ENCODE assay signal across 7 mouse cellular contexts in the genomic region with DNA sequence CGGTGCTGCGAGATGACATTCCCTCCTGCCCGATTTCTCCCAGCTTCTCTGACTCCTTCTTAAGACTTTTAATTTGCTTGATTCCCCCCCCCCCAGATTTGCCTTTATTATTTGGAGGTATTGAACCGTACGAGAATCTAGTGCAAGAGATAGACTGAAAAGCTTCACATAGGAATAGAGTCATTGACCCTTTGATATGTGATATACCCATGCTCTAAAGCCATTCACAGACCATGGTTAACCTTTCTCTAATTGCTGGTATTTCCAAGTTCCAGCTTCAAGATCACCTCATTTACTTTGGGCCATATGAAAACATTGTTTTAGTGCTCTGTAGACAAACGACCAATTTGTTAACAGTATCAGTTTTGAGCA. TPM values are rescaled to one million over a fixed set of nuclear protein-coding genes. Genes with fewer than 3 reads are reported as not detected.
DNase-seq lines count a peak whose midpoint lies in the region; ATAC-seq and TF ChIP-seq lines count a peak whose summit lies in the region.

No protein-coding gene starts in this region.

- no peak for ATAC-seq in lung, embryonic 15.5 days (ENCODE audit: borderline replicate concordance, extremely low read depth, low FRiP score, low TSS enrichment)
- ATAC-seq in forebrain, embryonic 12.5 days (ENCODE audit: low FRiP score): peak; percentile 21; the same call in 1 of the 2 replicates
- ATAC-seq in limb, embryonic 14.5 days (ENCODE audit: low FRiP score, low read depth): 0 out of 2 replicates have a peak, but pooled peaks have one; percentile 4
- ATAC-seq in stomach, embryonic 14.5 days (ENCODE audit: insufficient number of reproducible peaks, insufficient read depth, low FRiP score, low read depth): no peak

- peak overlapping the region; percentile 85 for H3K9ac ChIP-seq in lung, embryonic 15.5 days
- peak overlapping the region; percentile 55 for H3K9ac ChIP-seq in forebrain, embryonic 12.5 days
- peak overlapping the region; percentile 69 for H3K9ac ChIP-seq in limb, embryonic 14.5 days (ENCODE audit: low read depth, low read length, severe bottlenecking)
- H3K9ac ChIP-seq in stomach, embryonic 14.5 days (replicated peaks; ENCODE audit: low read depth, low read length): peak overlapping the region; percentile 69

- TF ChIP-seq POLR2A in limb, embryonic 14.5 days (IDR thresholded peaks at IDR 0.05; ENCODE audit: borderline replicate concordance, extremely low read depth, insufficient read depth, insufficient read length): no peak

- peaks cover 10% of the 10 kb centered on the region; the same call in 1 of the 2 replicates for H3K4me1 ChIP-seq in lung, embryonic 15.5 days
- H3K4me1 ChIP-seq in forebrain, embryonic 12.5 days: peaks cover 10% of the 10 kb centered on the region
- peaks cover 9% of the 10 kb centered on the region; the same call in 1 of the 2 replicates for H3K4me1 ChIP-seq in limb, embryonic 14.5 days (ENCODE audit: control insufficient read depth, insufficient read depth, low read length)
- H3K4me1 ChIP-seq in stomach, embryonic 14.5 days (ENCODE audit: control insufficient read depth, insufficient read depth, low read length): peaks cover 7% of the 10 kb centered on the region; the same call in 1 of the 2 replicates

- H3K36me3 ChIP-seq in lung, embryonic 15.5 days: no peaks in the 10 kb centered on the region
- no peaks in the 10 kb centered on the region for H3K36me3 ChIP-seq in forebrain, embryonic 12.5 days (replicated peaks)
- 0 out of 2 replicates have a peak, but pooled peaks cover 8% of the 10 kb centered on the region for H3K36me3 ChIP-seq in limb, embryonic 14.5 days (ENCODE audit: control insufficient read depth, insufficient read depth, low read length)
- H3K36me3 ChIP-seq in stomach, embryonic 14.5 days (ENCODE audit: control insufficient read depth, insufficient read depth, low read length): no peaks in the 10 kb centered on the region

- peak overlapping the region; percentile 93 for H3K27ac ChIP-seq in lung, embryonic 15.5 days
- no peak overlapping the region for H3K27ac ChIP-seq in forebrain, embryonic 12.5 days
- H3K27ac ChIP-seq in limb, embryonic 14.5 days (replicated peaks; ENCODE audit: low read depth, low read length): peak overlapping the region; percentile 89
- H3K27ac ChIP-seq in stomach, embryonic 14.5 days (ENCODE audit: low read length): peak overlapping the region; percentile 81

- no peak for DNase-seq in lung, postnatal 4 days
- no peak for DNase-seq in limb, embryonic 14.5 days (ENCODE audit: low spot score)
- DNase-seq in right cerebral cortex, postnatal 14 days: no peak
- DNase-seq in kidney, postnatal 10 days: no peak

- peak overlapping the region; percentile 80 for H3K4me3 ChIP-seq in lung, embryonic 15.5 days
- peak overlapping the region; percentile 62 for H3K4me3 ChIP-seq in forebrain, embryonic 12.5 days (replicated peaks)
- H3K4me3 ChIP-seq in limb, embryonic 14.5 days (replicated peaks; ENCODE audit: low read length): peak overlapping the region; percentile 62
- peak overlapping the region; percentile 58 for H3K4me3 ChIP-seq in stomach, embryonic 14.5 days (ENCODE audit: low read depth, low read length)

- WGBS in lung, embryonic 15.5 days: 5% methylated on average over 6 of the region's 6 CpGs
- 7% methylated on average over 6 of the region's 6 CpGs for WGBS in forebrain, embryonic 12.5 days
- 6% methylated on average over 6 of the region's 6 CpGs for WGBS in limb, embryonic 14.5 days
- WGBS in stomach, embryonic 14.5 days: 7% methylated on average over 6 of the region's 6 CpGs

- H3K4me2 ChIP-seq in lung, embryonic 15.5 days: peak overlapping the region; percentile 69
- peak overlapping the region; percentile 63 for H3K4me2 ChIP-seq in forebrain, embryonic 12.5 days
- peak overlapping the region; percentile 62 for H3K4me2 ChIP-seq in limb, embryonic 14.5 days (replicated peaks; ENCODE audit: low read depth, low read length, severe bottlenecking)
- H3K4me2 ChIP-seq in stomach, embryonic 14.5 days (replicated peaks; ENCODE audit: low read depth, low read length): peak overlapping the region; percentile 76

- no peaks in the 10 kb centered on the region for H3K27me3 ChIP-seq in lung, embryonic 15.5 days
- H3K27me3 ChIP-seq in forebrain, embryonic 12.5 days: no peaks in the 10 kb centered on the region
- no peaks in the 10 kb centered on the region for H3K27me3 ChIP-seq in limb, embryonic 14.5 days (ENCODE audit: control insufficient read depth, insufficient read depth, low read length)
- H3K27me3 ChIP-seq in stomach, embryonic 14.5 days (ENCODE audit: control insufficient read depth, insufficient read depth, low read length): no peaks in the 10 kb centered on the region

- no peaks in the 10 kb centered on the region for H3K9me3 ChIP-seq in lung, embryonic 15.5 days
- H3K9me3 ChIP-seq in forebrain, embryonic 12.5 days: no peaks in the 10 kb centered on the region
- no peaks in the 10 kb centered on the region for H3K9me3 ChIP-seq in limb, embryonic 14.5 days (ENCODE audit: control insufficient read depth, low read length)
- H3K9me3 ChIP-seq in stomach, embryonic 14.5 days (ENCODE audit: control insufficient read depth, low read depth, low read length): no peaks in the 10 kb centered on the region

RNA-seq across cellular contexts. Expression of a gene that starts 0.5 kb away (rescaled TPM):
- 13.3 and 14.9 TPM in 2 replicates for polyA plus RNA-seq in lung, embryonic 15.5 days (2015; fragmentation: Nextera tagmentation; extraction: Ambion mirVana)
- polyA plus RNA-seq in forebrain, embryonic 12.5 days (2016; fragmentation: Nextera tagmentation; extraction: Ambion mirVana): 5.5 and 10.0 TPM in 2 replicates
- polyA plus RNA-seq in limb, embryonic 14.5 days (2012; rRNA removed): 22.2 and 25.7 TPM in 2 replicates
- 25.3 and 26.5 TPM in 2 replicates for polyA plus RNA-seq in limb, embryonic 14.5 days (2014; fragmentation: Nextera tagmentation; extraction: Ambion mirVana)
- polyA plus RNA-seq in stomach, embryonic 14.5 days (2014; fragmentation: Nextera tagmentation; extraction: Ambion mirVana): 16.4 and 19.0 TPM in 2 replicates

RNA-seq across cellular contexts. Expression of a gene that starts 18.5 kb away (rescaled TPM):
- not detected in 2 replicates for polyA plus RNA-seq in lung, embryonic 15.5 days (2015; fragmentation: Nextera tagmentation; extraction: Ambion mirVana)
- 0.13 and 0.17 TPM in 2 replicates for polyA plus RNA-seq in forebrain, embryonic 12.5 days (2016; fragmentation: Nextera tagmentation; extraction: Ambion mirVana)
- 0.12 and 0.19 TPM in 2 replicates for polyA plus RNA-seq in limb, embryonic 14.5 days (2012; rRNA removed)
- 0.65 and 1.1 TPM in 2 replicates for polyA plus RNA-seq in limb, embryonic 14.5 days (2014; fragmentation: Nextera tagmentation; extraction: Ambion mirVana)
- not detected in 2 replicates for polyA plus RNA-seq in stomach, embryonic 14.5 days (2014; fragmentation: Nextera tagmentation; extraction: Ambion mirVana)

RNA-seq across cellular contexts. Expression of a gene that starts 29.9 kb away (rescaled TPM):
- 2.0 and 3.0 TPM in 2 replicates for polyA plus RNA-seq in lung, embryonic 15.5 days (2015; fragmentation: Nextera tagmentation; extraction: Ambion mirVana)
- 0.59 and 1.6 TPM in 2 replicates for polyA plus RNA-seq in forebrain, embryonic 12.5 days (2016; fragmentation: Nextera tagmentation; extraction: Ambion mirVana)
- 119 and 130 TPM in 2 replicates for polyA plus RNA-seq in limb, embryonic 14.5 days (2012; rRNA removed)
- polyA plus RNA-seq in limb, embryonic 14.5 days (2014; fragmentation: Nextera tagmentation; extraction: Ambion mirVana): 92.6 and 108 TPM in 2 replicates
- polyA plus RNA-seq in stomach, embryonic 14.5 days (2014; fragmentation: Nextera tagmentation; extraction: Ambion mirVana): 0.98 and 2.0 TPM in 2 replicates

RNA-seq across cellular contexts. Expression of a gene that starts 55.7 kb away (rescaled TPM):
- 0.04 and 0.05 TPM in 2 replicates for polyA plus RNA-seq in lung, embryonic 15.5 days (2015; fragmentation: Nextera tagmentation; extraction: Ambion mirVana)
- polyA plus RNA-seq in forebrain, embryonic 12.5 days (2016; fragmentation: Nextera tagmentation; extraction: Ambion mirVana): 1.9 and 2.5 TPM in 2 replicates
- 0.72 and 0.93 TPM in 2 replicates for polyA plus RNA-seq in limb, embryonic 14.5 days (2012; rRNA removed)
- 0.81 and 0.88 TPM in 2 replicates for polyA plus RNA-seq in limb, embryonic 14.5 days (2014; fragmentation: Nextera tagmentation; extraction: Ambion mirVana)
- 0.10 and 0.13 TPM in 2 replicates for polyA plus RNA-seq in stomach, embryonic 14.5 days (2014; fragmentation: Nextera tagmentation; extraction: Ambion mirVana)

Comparison
In these comparisons a context has a peak if more than half of its experiments do, and no peak if none do; other contexts are left out.
1. ATAC-seq: peak in forebrain, embryonic 12.5 days (single experiment) and limb, embryonic 14.5 days (single experiment); none in lung, embryonic 15.5 days (single experiment) and stomach, embryonic 14.5 days (single experiment).
2. RNA of a gene that starts 29.9 kb away (polyA plus RNA-seq): 92.6 to 130 TPM in limb, embryonic 14.5 days; 2.0 to 3.0 TPM in lung, embryonic 15.5 days, 0.59 to 1.6 TPM in forebrain, embryonic 12.5 days and 0.98 to 2.0 TPM in stomach, embryonic 14.5 days; every median in the first group is over 10 times any median in the second.
3. Peak in every context shown above with its lines, with median percentiles within 50 percentile points of each other: H3K4me2 ChIP-seq, H3K4me3 ChIP-seq and H3K9ac ChIP-seq.